Mouse (Mus musculus) layer of hippocampus, postnatal 25 days (tissue): ENCODE results near the gene Cryl1. TPM values are rescaled to one million over a fixed set of nuclear protein-coding genes. Genes with fewer than 3 reads are reported as not detected.

ENCODE experiments used
- DNase-seq, 2 experiments: peaks; one replicate each; pipeline ENCODE4 v3.0.0; 2022; ENCODE audit warnings: mixed read lengths in 2 of 2, low spot score in 1 of 2; ENCODE audit errors: extremely low spot score in 1 of 2
- total RNA-seq, 2 experiments: library from RNA; stranded (reverse); gene quantifications; 2 replicates each; pipeline ENCODE4 v1.2.3; 2021

Gene Cryl1
- total RNA-seq, 2 experiments from 2014 or later, result 18.1 to 21.4 TPM

DNA sequence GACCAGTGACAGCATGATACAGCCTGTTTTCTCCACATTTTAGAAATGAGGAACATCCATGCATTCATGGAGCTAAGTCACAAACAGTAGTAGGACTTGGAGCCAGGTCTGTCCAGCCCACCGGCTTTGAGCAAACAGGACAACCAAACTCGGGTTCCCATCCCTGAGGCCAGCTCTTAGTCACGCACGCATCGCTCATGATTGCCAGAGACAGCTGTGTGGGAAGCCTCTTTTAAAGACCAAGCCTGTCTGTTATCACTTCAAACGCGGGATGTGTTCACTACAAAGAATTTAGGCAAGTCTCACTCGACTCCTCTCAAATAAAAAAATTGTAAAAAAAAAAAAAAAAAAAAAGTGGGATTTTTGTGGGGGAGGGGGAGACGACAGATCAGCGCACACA, 67.2 kb downstream of the Cryl1 start:
- no peak for DNase-seq

DNA sequence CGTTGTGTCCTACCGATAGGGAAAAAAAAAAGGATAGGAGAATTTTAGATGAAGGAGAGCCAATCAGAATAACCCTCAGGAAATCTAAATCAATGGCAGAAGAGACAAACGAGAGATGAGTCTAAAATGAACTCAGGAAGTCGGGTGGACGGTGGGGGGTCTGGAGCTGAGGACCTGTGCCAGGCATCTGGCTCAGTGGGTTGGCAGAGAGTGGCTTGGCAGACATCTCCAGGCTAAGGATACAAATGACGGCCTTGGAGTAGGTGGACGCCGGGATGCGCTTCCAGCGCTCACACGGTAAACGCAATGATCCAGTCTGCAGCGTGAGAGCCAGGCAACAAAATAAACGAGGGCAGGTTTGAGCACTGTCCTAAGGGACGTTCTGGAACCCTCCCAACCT, 68.7 kb downstream of the Cryl1 start:
- no peak for DNase-seq

DNA sequence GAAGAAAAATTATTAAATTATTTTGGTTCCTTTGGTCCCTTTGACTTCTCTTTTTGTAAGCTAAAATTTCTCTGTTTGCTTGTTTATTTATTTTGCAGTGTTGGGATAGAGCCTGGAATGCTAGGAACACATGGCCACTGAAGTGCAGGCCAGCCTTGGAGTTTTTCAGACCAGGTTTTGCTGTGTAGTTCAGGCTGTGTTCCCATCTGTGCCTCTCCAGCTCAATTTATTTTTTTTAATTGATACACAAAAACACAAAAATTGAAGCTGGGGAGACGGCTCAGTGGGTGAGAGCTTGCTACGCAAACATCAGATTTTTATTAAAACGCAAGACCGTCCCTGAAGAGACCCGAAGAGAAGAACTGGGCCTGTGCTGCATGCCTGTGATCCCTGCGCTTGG, 71.6 kb downstream of the Cryl1 start:
- no peak for DNase-seq

GRCm38 (mm10) chr14:57318812-57319211, 79.5 kb downstream of the Cryl1 start:
- DNase-seq, result no peak

DNA sequence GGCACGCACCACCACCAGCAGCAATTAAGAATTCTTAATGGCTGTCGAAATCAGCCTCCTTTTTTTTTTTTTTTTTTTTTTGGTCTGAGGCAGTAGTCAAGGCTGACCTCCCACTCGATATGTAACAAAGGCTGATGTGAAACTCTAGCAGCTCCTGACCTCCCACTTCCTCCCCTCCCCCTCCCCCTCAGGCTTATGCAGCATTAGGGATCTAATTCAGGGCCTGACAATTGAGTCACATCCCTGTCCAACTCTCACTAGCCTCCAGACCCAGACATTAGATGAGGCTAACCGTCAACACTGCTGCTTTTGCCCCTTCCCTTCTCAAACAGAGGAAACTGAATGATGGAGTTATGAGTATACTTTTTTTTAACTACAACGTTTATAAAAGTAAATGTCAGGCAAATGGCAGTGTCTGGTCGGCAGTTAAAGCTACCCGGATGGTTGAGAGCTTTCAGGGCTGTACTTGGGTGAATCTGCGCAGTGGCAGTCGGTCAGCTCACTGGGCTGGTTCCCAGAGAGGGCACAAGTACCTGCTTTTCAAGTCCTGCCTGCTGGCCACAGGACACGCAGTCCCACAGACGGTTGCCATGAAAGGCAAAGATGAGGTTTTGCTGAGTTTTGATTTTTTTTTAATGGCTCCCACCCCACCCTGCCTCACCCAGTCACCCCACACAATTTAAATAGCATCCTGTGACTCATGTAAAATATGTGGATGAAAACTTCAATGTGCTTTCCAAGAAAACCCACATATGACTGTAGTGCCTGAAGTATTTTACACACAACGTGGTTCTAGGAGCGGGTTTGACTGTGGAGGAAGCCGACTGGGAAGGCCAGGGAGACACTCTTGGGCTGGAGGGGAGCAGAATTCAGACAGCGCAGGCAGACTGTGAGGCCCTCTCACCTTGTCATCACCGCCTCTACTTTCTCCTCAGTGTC, 81.4 kb downstream of the Cryl1 start:
- DNase-seq, result no peak

DNA sequence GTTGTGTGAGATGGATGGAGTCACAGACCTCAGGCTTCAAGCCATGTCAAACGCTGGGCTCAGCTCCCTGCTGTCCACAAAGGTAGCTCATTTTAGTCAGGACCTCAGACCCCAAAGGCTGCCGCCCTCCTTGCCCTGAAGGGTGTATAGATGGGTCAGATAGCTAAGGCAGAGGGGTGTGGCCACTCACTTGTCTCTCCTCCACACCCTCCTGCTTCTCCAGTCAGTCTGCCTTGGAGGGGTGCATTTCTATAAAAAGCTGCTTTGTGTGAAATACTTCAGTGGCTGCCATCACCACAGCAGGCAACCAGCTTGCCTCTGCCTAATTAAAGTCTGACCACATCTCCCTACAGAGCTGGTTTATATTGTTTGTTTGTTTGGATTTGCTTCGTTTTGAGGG, 82.4 kb downstream of the Cryl1 start:
- DNase-seq, result no peak

DNA sequence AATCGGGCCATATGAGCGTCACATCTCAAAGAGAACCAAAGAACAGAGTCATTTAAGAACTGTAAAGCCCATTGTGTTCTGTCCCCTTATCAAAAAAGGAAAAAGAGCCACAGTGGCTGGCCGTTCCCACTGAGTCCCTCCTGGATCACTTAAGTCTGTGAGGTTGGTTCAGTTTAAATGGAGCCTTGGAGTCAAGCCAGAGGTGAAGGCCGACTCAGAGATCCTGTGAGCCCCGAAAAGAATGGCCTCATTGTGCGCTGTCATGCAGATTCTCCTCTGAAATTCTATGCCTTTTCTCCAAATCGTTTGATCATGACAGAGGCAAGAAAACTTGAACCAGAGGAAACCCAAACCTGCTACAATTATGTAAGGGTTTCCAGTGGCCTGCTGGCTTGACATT, 82.8 kb downstream of the Cryl1 start:
- DNase-seq, result no peak

DNA sequence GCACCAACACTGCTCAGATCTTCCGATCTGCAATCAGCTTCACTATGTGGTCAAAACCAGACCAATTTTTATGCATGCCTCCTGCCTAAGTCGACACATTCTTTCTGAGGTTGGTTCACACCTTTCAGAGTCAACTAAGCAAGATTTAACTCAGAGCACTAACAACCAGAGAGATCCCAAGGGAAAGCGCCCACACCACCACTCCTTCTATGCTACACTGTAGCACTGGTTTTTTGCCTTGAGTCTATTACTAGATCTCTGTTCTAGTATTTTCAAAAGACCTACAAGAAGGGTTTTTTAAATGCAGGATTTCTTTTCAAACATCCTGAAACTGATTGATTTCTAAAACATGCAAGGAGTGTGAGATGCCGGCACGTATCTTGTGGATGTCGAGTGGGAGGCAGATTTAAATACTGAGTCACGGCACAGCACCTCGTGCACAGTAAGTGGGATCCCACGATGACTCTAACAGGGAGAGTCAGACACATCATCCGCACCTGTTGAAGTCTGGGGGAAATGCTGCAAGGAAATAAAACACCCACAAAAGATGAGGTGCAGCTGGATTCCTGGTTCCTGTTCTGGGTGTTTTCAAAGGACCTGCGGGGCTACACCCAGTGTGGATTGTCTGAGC, 96.6 kb downstream of the Cryl1 start:
- DNase-seq, result no peak

DNA sequence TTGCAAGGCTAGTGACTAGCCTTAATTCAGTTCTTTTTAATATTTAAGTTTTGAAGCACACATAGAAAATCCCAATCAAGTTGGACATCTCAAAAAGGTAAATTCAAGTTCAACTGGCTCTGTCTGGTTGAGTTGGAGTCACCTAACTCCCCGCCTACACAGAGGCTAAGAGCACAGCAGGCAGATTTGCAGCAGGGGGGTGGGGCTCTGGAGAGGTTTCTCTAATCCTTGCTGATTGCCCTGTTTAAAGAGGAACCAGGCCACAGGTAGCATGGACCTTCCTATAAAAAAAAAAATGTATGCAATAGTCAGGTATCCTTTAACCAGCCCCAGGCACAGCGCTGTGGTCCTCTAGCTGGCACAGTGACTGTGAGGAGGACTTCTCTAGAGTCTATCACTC, 97.8 kb downstream of the Cryl1 start:
- no peak for DNase-seq

GRCm38 (mm10) chr14:57297672-57298071, 100.7 kb downstream of the Cryl1 start:
- no peak for DNase-seq

DNA sequence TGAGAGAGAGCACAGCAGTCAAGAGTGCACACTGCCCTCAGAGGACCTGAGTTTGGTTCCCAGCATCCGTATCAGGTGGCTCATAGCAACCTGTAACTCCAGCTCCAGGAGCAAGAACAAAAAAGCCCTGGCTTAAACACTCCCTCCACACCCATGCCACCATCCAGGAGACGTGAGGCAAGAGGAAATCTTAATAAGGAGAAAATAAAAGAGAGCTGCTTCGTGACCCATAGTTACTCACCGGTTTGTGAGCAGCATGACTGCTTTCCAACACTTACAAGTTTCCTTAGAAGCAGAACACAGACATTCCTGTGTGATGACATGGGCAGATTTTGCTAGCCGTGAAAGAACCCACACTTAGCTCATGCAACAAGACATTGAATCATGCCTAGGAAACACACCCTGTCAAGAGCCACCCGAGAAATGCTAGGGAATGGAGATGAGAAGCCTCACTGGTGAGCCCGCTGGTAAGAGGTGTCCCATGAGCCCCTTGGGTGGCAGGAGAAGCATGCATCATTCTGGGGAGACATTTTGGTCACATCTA, 106.9 kb downstream of the Cryl1 start:
- no peak for DNase-seq

GRCm38 (mm10) chr14:57289105-57289504, 109.2 kb downstream of the Cryl1 start:
- DNase-seq, result no peak

DNA sequence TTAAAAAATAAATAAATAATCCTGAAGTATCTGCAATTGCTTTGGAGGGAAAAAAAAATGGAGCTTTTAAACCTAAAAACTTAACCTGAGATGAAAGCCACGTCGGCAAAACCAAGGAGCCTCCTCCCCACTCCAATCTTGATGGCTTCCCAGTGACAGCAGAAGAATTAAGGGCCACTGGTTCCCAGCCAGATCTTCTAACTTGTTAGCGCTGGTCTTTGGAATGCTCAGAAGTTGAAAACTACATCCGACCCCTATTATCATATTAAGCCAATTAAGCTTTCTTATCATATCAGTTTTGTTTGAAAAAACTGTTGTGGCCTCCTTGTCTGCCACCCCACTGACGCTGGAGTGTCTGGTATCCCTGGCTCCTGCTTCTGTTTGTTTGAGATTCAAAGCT, 114.5 kb downstream of the Cryl1 start:
- DNase-seq, result no peak

- no peak for DNase-seq
Observed at GRCm38 (mm10) chr14:57282591-57282990, 115.7 kb downstream of the Cryl1 start.

GRCm38 (mm10) chr14:57280835-57281234, 117.5 kb downstream of the Cryl1 start:
- no peak for DNase-seq

- DNase-seq, result no peak
Observed at GRCm38 (mm10) chr14:57276481-57277012, 121.8 kb downstream of the Cryl1 start.

DNA sequence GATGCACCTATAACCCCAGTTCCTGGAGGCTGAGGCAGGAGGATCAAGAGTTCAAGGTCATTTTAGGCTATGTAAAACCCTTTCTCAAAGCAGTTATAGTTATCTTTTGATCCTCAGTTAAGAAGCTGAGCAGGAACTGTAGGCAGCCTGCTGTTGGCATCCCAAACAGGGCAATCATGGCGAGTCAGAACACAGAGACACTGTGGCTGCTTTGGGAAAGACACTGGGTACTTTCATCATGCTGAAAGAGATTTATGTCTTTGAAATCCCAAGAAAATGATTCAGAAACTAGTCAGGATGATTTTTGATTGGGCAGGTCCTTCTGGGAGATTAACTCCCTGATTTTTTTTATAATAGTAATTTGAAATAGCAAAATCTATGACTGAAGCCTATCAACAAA, 126.0 kb downstream of the Cryl1 start:
- no peak for DNase-seq

- no peak for DNase-seq
Observed at GRCm38 (mm10) chr14:57271861-57272260, 126.5 kb downstream of the Cryl1 start.

DNA sequence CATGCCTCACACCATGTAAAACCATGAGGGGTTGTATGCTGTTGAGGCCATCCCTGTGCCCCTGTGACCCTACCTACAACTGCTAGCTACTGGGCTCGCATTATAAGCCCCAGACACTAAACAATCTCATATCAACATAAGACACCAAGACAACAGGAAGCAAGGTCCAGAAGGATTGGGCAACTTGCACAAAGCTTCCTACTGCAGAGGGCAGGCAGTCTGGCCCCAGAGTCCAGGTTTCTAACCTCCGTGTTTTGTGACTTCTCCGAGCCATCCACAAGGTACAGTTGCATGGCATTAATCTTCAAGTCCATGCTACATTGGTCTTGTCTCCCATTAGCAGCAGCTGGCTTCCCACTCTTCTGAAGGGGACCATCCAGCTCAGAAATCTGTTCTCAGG, 129.4 kb downstream of the Cryl1 start:
- no peak for DNase-seq

DNA sequence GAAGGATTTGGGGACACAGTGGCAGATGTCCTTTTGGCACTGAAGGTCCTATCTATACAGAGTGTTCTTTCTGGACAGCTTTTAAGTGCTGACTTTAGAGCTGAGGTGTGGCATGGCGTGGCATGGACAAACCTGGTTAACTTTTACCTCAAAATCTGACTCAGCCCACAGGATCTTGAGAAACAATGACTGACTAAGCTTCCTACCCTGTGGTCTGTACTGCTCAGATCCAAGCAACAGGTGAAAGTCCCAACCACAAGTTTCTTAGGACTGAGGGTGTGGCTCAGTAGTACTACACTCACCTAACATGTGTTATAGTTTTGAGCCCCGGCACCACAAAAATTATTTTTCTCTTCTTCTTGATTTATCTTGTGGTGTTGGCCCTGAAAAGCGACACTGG, 130.0 kb downstream of the Cryl1 start:
- DNase-seq, result no peak

DNA sequence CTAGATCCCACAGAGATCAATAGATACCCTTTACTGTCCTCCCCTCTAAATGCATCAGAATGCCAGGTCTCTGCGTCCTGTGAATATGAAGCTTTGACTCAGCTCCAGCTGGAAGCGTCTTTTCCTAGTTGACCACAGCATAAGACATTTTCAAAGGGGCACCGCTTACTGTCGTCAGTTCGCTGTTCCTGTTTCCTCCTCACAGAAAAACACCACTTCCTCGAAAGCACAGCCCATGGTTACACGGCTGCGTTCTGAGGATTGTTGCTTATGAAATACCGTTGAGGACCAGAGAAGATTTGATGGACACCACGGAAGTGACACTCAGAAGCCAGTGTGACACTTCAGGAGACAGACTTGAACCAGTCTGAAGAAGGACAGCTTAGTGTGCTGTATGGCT, 134.4 kb downstream of the Cryl1 start:
- DNase-seq, result no peak
